Mouse (Mus musculus): Measurements from ENCODE around the gene Kcna4. TPM values are rescaled to one million over a fixed set of nuclear protein-coding genes. Genes with fewer than 3 reads are reported as not detected.

Kcna4 gene
- polyA plus RNA-seq (2014; fragmentation: Nextera tagmentation; extraction: Ambion mirVana), result 0.17 and 0.28 TPM in 2 replicates

DNA sequence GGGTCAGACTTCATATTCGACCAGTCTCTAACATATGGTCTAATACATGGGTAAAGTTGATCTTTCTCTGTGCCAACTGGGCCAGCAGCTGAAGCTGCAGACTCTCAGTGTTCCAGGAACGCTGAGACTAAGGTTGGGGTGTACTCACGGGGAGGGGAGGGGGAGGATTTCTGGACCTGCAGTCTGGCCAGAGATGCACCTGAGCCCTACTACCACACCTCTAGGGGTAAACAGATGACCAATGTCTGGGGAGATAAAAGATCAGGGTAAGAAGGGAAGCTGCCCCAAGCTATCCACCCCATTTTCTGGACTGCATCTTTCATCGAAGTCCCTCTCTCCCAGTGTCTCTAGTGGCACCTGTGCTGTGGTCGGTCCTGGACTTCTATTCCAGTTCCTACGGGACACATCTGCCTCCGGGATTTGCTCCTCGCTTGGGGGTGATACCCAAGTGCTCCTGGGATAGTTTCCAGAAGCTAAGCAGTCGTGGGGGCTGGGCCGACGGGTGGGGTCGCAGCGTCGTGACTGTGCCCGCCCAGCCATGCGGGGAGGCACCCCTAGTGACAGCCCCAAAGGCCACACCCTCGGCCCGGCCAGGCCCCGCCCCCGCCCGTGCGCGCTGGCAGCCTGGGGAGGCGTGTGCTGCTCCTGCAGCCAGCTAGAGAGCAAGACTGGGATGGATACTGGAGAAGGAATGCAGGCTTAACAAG is at the start of gene Kcna4:
Kcna4 (plus strand) TSS at position 650 of the 707 bp plus-strand sequence.
- H3K4me3 ChIP-seq (ENCODE audit: low read depth, low read length), result peak within 1 kb of the TSS; percentile 30
- no peaks in the 10 kb centered on the region for H3K27me3 ChIP-seq (ENCODE audit: control insufficient read depth, insufficient read depth, low read length)
- no peaks in the 10 kb centered on the region for H3K36me3 ChIP-seq (ENCODE audit: control insufficient read depth, insufficient read depth, low read length)
- DNase-seq (ENCODE audit: low spot score) (peak; percentile 73), ATAC-seq (ENCODE audit: low FRiP score) (peak; percentile 95)
- no peaks in the 10 kb centered on the region for H3K9me3 ChIP-seq (ENCODE audit: control insufficient read depth, low read length)
- H3K4me2 ChIP-seq (replicated peaks; ENCODE audit: low read depth, low read length), result peak within 1 kb of the TSS; percentile 89
- WGBS, result 7% methylated on average over 24 of the region's 24 CpGs
- H3K9ac ChIP-seq (ENCODE audit: low read depth, low read length), result 0 out of 2 replicates have a peak within 1 kb of the TSS, but pooled peaks have one; percentile 15
- H3K4me1 ChIP-seq (replicated peaks; ENCODE audit: control insufficient read depth, insufficient read depth, low read length), result no peaks in the 10 kb centered on the region
- H3K27ac ChIP-seq (ENCODE audit: low read depth, low read length), result no peak within 1 kb of the TSS

DNA sequence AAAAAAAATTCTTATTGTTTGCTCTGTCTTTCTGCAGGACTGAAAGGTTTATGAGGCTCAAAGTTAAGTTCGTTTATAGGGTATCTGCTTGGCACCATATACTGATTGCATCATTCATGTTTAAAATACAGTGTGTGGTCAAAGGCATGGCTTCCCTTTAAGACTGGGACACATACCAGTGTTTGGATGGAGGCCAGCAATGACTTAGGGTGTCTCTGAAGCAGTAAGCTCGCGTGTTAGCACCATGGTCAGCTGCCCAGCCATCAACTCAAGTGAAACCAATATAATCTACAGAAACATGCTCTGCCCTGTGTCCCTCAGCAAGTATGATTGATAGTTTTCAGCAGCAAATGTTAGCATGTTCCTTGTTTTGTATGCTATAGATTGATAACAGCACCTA is 32.3 kb upstream of the Kcna4 start:
- no peaks in the 10 kb centered on the region for H3K9me3 ChIP-seq (ENCODE audit: control insufficient read depth, low read length)
- H3K4me2 ChIP-seq (replicated peaks; ENCODE audit: low read depth, low read length), result no peak overlapping the region
- no peak overlapping the region for H3K4me3 ChIP-seq (ENCODE audit: low read depth, low read length)
- no peak for DNase-seq (ENCODE audit: low spot score)
- ATAC-seq (ENCODE audit: low FRiP score), result no peak
- 85% methylated on average over 3 of the region's 3 CpGs for WGBS
- no peaks in the 10 kb centered on the region for H3K36me3 ChIP-seq (ENCODE audit: control insufficient read depth, insufficient read depth, low read length)
- no peaks in the 10 kb centered on the region for H3K27me3 ChIP-seq (ENCODE audit: control insufficient read depth, insufficient read depth, low read length)
- no peaks in the 10 kb centered on the region for H3K4me1 ChIP-seq (replicated peaks; ENCODE audit: control insufficient read depth, insufficient read depth, low read length)
- H3K27ac ChIP-seq (ENCODE audit: low read depth, low read length), result no peak overlapping the region
- no peak overlapping the region for H3K9ac ChIP-seq (ENCODE audit: low read depth, low read length)

DNA sequence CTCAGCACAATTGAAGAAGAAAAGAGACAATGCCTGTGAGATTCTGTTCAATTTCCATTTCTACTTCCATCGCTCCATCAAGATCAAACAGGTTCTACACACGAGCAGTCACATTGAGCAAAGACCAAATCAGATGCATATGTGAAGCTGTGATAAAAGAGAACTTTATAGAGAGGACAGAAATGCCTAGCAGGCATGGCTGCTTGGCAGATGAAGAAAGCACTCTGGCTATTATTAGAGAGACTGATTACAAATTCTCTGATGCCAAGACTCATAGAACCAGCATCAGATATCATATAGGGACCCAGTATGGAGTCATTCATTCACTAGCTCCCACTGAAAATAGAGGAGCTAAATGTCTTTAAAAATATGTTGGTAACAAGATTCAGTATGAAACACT is 24.2 kb upstream of the Kcna4 start:
- Histone ChIP-seq H3K27me3 (ENCODE audit: control insufficient read depth, insufficient read depth, low read length) (no peaks in the 10 kb centered on the region), H3K4me2 (replicated peaks; ENCODE audit: low read depth, low read length) (no peak overlapping the region), H3K9ac (ENCODE audit: low read depth, low read length) (no peak overlapping the region), H3K4me3 (ENCODE audit: low read depth, low read length) (no peak overlapping the region), H3K4me1 (replicated peaks; ENCODE audit: control insufficient read depth, insufficient read depth, low read length) (no peaks in the 10 kb centered on the region), H3K27ac (ENCODE audit: low read depth, low read length) (no peak overlapping the region), H3K9me3 (ENCODE audit: control insufficient read depth, low read length) (no peaks in the 10 kb centered on the region), H3K36me3 (ENCODE audit: control insufficient read depth, insufficient read depth, low read length) (no peaks in the 10 kb centered on the region)
- 78% methylated on average over 2 of the region's 2 CpGs for WGBS
- ATAC-seq (ENCODE audit: low FRiP score) (no peak), DNase-seq (ENCODE audit: low spot score) (no peak)

DNA sequence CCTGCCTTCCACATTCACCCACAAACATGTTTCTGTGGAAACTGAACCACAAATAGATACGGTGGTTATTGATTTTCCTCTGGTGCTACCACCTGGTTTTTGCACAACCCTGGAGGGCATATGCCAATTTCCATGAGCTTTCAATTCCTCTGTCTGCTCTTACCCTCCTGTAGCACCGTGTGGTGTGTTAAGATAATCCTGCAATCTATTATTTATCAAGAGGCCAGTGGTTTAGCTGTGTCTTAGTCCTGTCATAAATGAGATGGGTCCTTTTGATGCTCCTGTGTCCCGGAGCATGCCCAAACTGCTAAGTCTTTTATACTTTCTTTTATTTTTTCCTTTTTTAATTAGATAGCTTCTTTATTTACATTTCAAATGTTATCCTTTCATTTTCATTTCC is 20.4 kb upstream of the Kcna4 start:
- no peaks in the 10 kb centered on the region for H3K9me3 ChIP-seq (ENCODE audit: control insufficient read depth, low read length)
- no peaks in the 10 kb centered on the region for H3K36me3 ChIP-seq (ENCODE audit: control insufficient read depth, insufficient read depth, low read length)
- no peak overlapping the region for H3K4me2 ChIP-seq (replicated peaks; ENCODE audit: low read depth, low read length)
- no peak overlapping the region for H3K4me3 ChIP-seq (ENCODE audit: low read depth, low read length)
- 77% methylated on average over 3 of the region's 3 CpGs for WGBS
- H3K9ac ChIP-seq (ENCODE audit: low read depth, low read length), result no peak overlapping the region
- no peak overlapping the region for H3K27ac ChIP-seq (ENCODE audit: low read depth, low read length)
- H3K27me3 ChIP-seq (ENCODE audit: control insufficient read depth, insufficient read depth, low read length), result no peaks in the 10 kb centered on the region
- DNase-seq (ENCODE audit: low spot score) (no peak), ATAC-seq (ENCODE audit: low FRiP score) (no peak)
- H3K4me1 ChIP-seq (replicated peaks; ENCODE audit: control insufficient read depth, insufficient read depth, low read length), result no peaks in the 10 kb centered on the region

DNA sequence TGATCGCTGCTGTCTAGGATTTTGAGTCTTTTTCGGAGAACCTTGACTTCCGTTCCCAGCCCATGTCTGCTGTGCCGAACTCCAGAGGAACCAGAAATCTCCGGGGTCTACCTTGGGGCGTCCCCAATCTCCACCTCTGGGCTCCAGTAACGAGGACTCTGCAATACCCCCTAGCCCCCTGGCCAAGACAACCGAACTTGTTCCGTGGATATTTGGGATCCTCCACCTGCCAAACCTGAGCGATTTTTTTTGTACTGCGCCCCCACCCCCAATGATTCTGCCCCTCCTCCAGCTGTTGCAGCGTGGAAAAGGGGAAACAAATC is 219 bp downstream of the Kcna4 start:
- Histone ChIP-seq H3K27ac (ENCODE audit: low read depth, low read length) (no peak overlapping the region), H3K4me3 (ENCODE audit: low read depth, low read length) (peak overlapping the region; percentile 30), H3K36me3 (ENCODE audit: control insufficient read depth, insufficient read depth, low read length) (no peaks in the 10 kb centered on the region), H3K27me3 (ENCODE audit: control insufficient read depth, insufficient read depth, low read length) (no peaks in the 10 kb centered on the region), H3K9ac (ENCODE audit: low read depth, low read length) (no peak overlapping the region), H3K4me1 (replicated peaks; ENCODE audit: control insufficient read depth, insufficient read depth, low read length) (no peaks in the 10 kb centered on the region), H3K4me2 (replicated peaks; ENCODE audit: low read depth, low read length) (peak overlapping the region; percentile 89), H3K9me3 (ENCODE audit: control insufficient read depth, low read length) (no peaks in the 10 kb centered on the region)
- DNase-seq (ENCODE audit: low spot score), result no peak
- ATAC-seq (ENCODE audit: low FRiP score), result peak; percentile 83
- WGBS, result 0% methylated on average over 12 of the region's 12 CpGs

DNA sequence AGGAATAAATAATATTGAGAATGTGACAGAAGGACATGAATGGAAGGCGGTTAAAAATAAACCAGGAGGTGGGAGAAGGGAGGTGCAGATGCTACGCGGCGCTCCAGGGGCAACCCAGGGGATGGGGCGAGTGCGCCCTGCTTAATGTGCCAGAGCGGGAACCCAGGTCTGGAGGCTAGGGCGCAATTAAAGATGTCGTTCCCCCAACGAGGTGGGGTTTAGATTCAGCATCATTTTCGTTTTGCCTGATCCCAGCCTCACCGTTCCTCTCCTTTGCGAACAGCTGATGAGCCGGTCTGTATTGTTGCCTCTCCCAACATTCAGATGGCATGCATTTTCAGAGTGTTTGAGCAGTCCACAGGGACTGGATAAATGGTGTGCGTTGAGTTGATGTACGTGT is 703 bp downstream of the Kcna4 start:
- Histone ChIP-seq H3K36me3 (ENCODE audit: control insufficient read depth, insufficient read depth, low read length) (no peaks in the 10 kb centered on the region), H3K4me2 (replicated peaks; ENCODE audit: low read depth, low read length) (peak overlapping the region; percentile 89), H3K9ac (ENCODE audit: low read depth, low read length) (0 out of 2 replicates have a peak overlapping the region, but pooled peaks have one; percentile 15), H3K4me1 (replicated peaks; ENCODE audit: control insufficient read depth, insufficient read depth, low read length) (no peaks in the 10 kb centered on the region), H3K27ac (ENCODE audit: low read depth, low read length) (no peak overlapping the region), H3K4me3 (ENCODE audit: low read depth, low read length) (peak overlapping the region; percentile 30), H3K27me3 (ENCODE audit: control insufficient read depth, insufficient read depth, low read length) (no peaks in the 10 kb centered on the region), H3K9me3 (ENCODE audit: control insufficient read depth, low read length) (no peaks in the 10 kb centered on the region)
- DNase-seq (ENCODE audit: low spot score), result peak; percentile 36
- 2% methylated on average over 16 of the region's 16 CpGs for WGBS
- peak; percentile 48; the same call in 1 of the 2 replicates for ATAC-seq (ENCODE audit: low FRiP score)

DNA sequence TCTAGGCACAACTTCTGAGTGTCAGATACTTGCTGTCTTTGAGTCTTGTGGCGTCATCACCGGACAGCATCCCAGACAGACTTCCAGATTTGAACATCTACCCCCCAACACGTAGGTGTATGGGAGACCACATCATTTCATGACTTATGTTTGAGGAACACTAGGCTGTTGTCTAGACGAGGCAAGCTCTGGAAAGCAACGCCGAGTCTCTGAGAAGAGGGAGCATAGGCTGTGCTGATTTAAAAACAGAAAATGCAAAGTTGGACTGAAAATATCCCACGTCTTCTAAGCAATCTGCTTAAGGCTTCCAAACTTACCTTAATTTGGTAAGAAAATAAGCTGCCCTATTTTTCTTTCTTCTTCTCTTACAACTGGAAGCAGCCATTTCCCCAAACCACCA is 4.1 kb downstream of the Kcna4 start:
- H3K4me2 ChIP-seq (replicated peaks; ENCODE audit: low read depth, low read length), result no peak overlapping the region

DNA sequence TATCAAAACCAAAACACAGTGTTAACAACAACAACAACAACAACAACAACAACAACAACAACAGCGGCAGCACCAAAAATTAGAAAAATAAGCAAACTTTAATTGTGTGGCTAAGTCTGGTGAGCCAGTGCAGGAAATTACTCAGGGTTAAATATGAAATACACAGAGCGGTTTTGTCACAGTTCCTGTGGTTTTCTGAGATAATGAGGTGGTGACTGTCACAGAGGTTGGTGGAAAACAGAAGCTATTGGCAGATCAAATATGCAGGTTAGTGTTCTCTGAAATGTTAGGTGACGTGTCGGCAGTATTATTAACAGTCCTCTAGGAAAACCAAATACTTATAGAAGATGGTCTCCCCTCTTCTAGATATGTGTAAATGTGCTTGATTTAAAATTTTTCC is 11.4 kb downstream of the Kcna4 start:
- Histone ChIP-seq H3K9me3 (ENCODE audit: control insufficient read depth, low read length) (no peaks in the 10 kb centered on the region), H3K4me2 (replicated peaks; ENCODE audit: low read depth, low read length) (no peak overlapping the region), H3K4me1 (replicated peaks; ENCODE audit: control insufficient read depth, insufficient read depth, low read length) (no peaks in the 10 kb centered on the region), H3K27ac (ENCODE audit: low read depth, low read length) (no peak overlapping the region), H3K4me3 (ENCODE audit: low read depth, low read length) (no peak overlapping the region), H3K9ac (ENCODE audit: low read depth, low read length) (no peak overlapping the region), H3K27me3 (ENCODE audit: control insufficient read depth, insufficient read depth, low read length) (no peaks in the 10 kb centered on the region), H3K36me3 (ENCODE audit: control insufficient read depth, insufficient read depth, low read length) (no peaks in the 10 kb centered on the region)
- ATAC-seq (ENCODE audit: low FRiP score), result no peak
- no peak for DNase-seq (ENCODE audit: low spot score)
- 89% methylated on average over 4 of the region's 4 CpGs for WGBS

More for the DNA sequence above, 4.1 kb downstream of the Kcna4 start:
- ATAC-seq (ENCODE audit: low FRiP score), result no peak
- Histone ChIP-seq H3K27me3 (ENCODE audit: control insufficient read depth, insufficient read depth, low read length) (no peaks in the 10 kb centered on the region), H3K36me3 (ENCODE audit: control insufficient read depth, insufficient read depth, low read length) (no peaks in the 10 kb centered on the region), H3K4me3 (ENCODE audit: low read depth, low read length) (no peak overlapping the region), H3K4me1 (replicated peaks; ENCODE audit: control insufficient read depth, insufficient read depth, low read length) (no peaks in the 10 kb centered on the region), H3K9me3 (ENCODE audit: control insufficient read depth, low read length) (no peaks in the 10 kb centered on the region), H3K27ac (ENCODE audit: low read depth, low read length) (no peak overlapping the region), H3K9ac (ENCODE audit: low read depth, low read length) (no peak overlapping the region)
- WGBS, result 92% methylated on average over 7 of the region's 7 CpGs
- no peak for DNase-seq (ENCODE audit: low spot score)

DNA sequence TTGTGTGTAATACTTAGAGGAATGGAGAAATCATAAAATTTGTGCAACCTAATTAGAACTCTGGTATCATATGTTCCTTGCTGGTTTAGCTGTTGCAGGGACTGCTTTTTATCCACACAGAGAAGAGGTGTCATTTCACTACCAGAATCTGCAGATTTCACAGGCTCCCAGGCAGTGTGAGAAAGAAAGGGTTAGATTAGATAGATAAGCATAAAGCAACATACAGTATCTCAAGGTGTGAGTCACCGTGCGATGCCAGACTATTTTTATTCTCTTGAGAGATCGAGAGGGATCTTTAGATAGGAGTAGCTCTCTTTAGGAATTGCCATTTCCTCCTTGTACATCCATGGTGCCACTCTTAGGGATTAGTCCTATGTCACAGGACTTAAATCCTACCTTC is 14.3 kb downstream of the Kcna4 start:
- Histone ChIP-seq H3K27ac (ENCODE audit: low read depth, low read length) (no peak overlapping the region), H3K4me3 (ENCODE audit: low read depth, low read length) (no peak overlapping the region), H3K4me2 (replicated peaks; ENCODE audit: low read depth, low read length) (no peak overlapping the region), H3K36me3 (ENCODE audit: control insufficient read depth, insufficient read depth, low read length) (no peaks in the 10 kb centered on the region), H3K27me3 (ENCODE audit: control insufficient read depth, insufficient read depth, low read length) (no peaks in the 10 kb centered on the region), H3K9me3 (ENCODE audit: control insufficient read depth, low read length) (no peaks in the 10 kb centered on the region), H3K9ac (ENCODE audit: low read depth, low read length) (no peak overlapping the region), H3K4me1 (replicated peaks; ENCODE audit: control insufficient read depth, insufficient read depth, low read length) (no peaks in the 10 kb centered on the region)
- DNase-seq (ENCODE audit: low spot score) (no peak), ATAC-seq (ENCODE audit: low FRiP score) (no peak)
- 95% methylated on average over 3 of the region's 3 CpGs for WGBS

Data from hindbrain, embryonic 11.5 days (tissue).